Mouse (Mus musculus) liver, adult (tissue): ENCODE measurements around the gene Lbx1.

Experiments
- GATA4 ChIP-seq: IDR thresholded peaks from 2 replicates; pipeline ENCODE4 v1.6.1; 2014; ENCODE audit warnings: mild to moderate bottlenecking, low read length; ENCODE audit not compliant: insufficient replicate concordance

The Lbx1 gene

GRCm38 (mm10) chr19:45235766-45236362 lies at the start of gene Lbx1:
Gene Lbx1, minus strand, starts transcription at chr19:45235812.
- no peak for TF ChIP-seq GATA4

GRCm38 (mm10) chr19:45283302-45283701 lies 47.7 kb upstream of the Lbx1 start:
- TF ChIP-seq GATA4, result no peak

- no peak for TF ChIP-seq GATA4
Measured at GRCm38 (mm10) chr19:45276196-45276595, 40.6 kb upstream of the Lbx1 start.

GRCm38 (mm10) chr19:45271986-45272385 lies 36.4 kb upstream of the Lbx1 start:
- TF ChIP-seq GATA4, result no peak

GRCm38 (mm10) chr19:45262995-45263394 lies 27.4 kb upstream of the Lbx1 start:
- TF ChIP-seq GATA4, result no peak

GRCm38 (mm10) chr19:45257414-45258326 lies 22.1 kb upstream of the Lbx1 start:
- TF ChIP-seq GATA4, result no peak

GRCm38 (mm10) chr19:45254806-45255205 lies 19.2 kb upstream of the Lbx1 start:
- TF ChIP-seq GATA4, result no peak

- TF ChIP-seq GATA4, result no peak
Measured at GRCm38 (mm10) chr19:45252436-45252835, 16.8 kb upstream of the Lbx1 start.

GRCm38 (mm10) chr19:45248691-45249090 lies 13.1 kb upstream of the Lbx1 start:
- TF ChIP-seq GATA4, result no peak

- no peak for TF ChIP-seq GATA4
Measured at GRCm38 (mm10) chr19:45243918-45244700, 8.5 kb upstream of the Lbx1 start.

GRCm38 (mm10) chr19:45243264-45243602 lies 7.6 kb upstream of the Lbx1 start:
- TF ChIP-seq GATA4, result no peak

GRCm38 (mm10) chr19:45242348-45243263 lies 7.0 kb upstream of the Lbx1 start:
- TF ChIP-seq GATA4, result no peak

GRCm38 (mm10) chr19:45242017-45242347 lies 6.4 kb upstream of the Lbx1 start:
- TF ChIP-seq GATA4, result no peak

- no peak for TF ChIP-seq GATA4
Measured at GRCm38 (mm10) chr19:45240026-45240425, 4.4 kb upstream of the Lbx1 start.

- no peak for TF ChIP-seq GATA4
Measured at GRCm38 (mm10) chr19:45239191-45239590, 3.6 kb upstream of the Lbx1 start.
